Mouse (Mus musculus) stomach, postnatal 0 days (tissue): ENCODE measurements around the gene Tfap4. TPM values are rescaled to one million over a fixed set of nuclear protein-coding genes. Genes with fewer than 3 reads are reported as not detected.

Source experiments
- ATAC-seq: fragments of 200-750 bp; cut with Nextera tagmentation; 2 replicates; pipeline ENCODE4 v1.8.0; 2017; ENCODE audit not compliant: low FRiP score, low TSS enrichment
- DNase-seq: peaks from one replicate; pipeline ENCODE4 v3.0.0-alpha.2; 2016; ENCODE audit warnings: low spot score
- H3K27ac ChIP-seq: fragments of 300-500 bp; sonication (generic); replicated peaks from 2 replicates; pipeline ENCODE4 v1.5.1; 2014; ENCODE audit warnings: mild to moderate bottlenecking, control low read depth
- H3K27me3 ChIP-seq: fragments of 300-500 bp; sonication (generic); 2 replicates; pipeline ENCODE4 v1.6.1; 2014; ENCODE audit warnings: low read length; ENCODE audit not compliant: control insufficient read depth, insufficient read depth
- H3K36me3 ChIP-seq: fragments of 300-500 bp; sonication (generic); 2 replicates; pipeline ENCODE4 v1.6.1; 2014; ENCODE audit warnings: low read length, mixed read lengths; ENCODE audit not compliant: control insufficient read depth, insufficient read depth
- H3K4me1 ChIP-seq: fragments of 300-500 bp; sonication (generic); replicated peaks from 2 replicates; pipeline ENCODE4 v1.6.1; 2014; ENCODE audit warnings: antibody characterized with exemption; ENCODE audit not compliant: control insufficient read depth, insufficient read depth
- H3K4me2 ChIP-seq: fragments of 300-500 bp; sonication (generic); replicated peaks from 2 replicates; pipeline ENCODE4 v1.6.1; 2014; ENCODE audit warnings: low read depth, mild to moderate bottlenecking, control low read depth, moderate library complexity
- H3K4me3 ChIP-seq: fragments of 300-500 bp; sonication (generic); 2 replicates; pipeline ENCODE4 v1.5.1; 2014; ENCODE audit warnings: low read depth, low read length, control low read depth
- H3K9ac ChIP-seq: fragments of 300-500 bp; sonication (generic); 2 replicates; pipeline ENCODE4 v1.6.1; 2014; ENCODE audit warnings: mild to moderate bottlenecking, low read length, control low read depth, mixed read lengths
- H3K9me3 ChIP-seq: fragments of 300-500 bp; sonication (generic); 2 replicates; pipeline ENCODE4 v1.6.1; 2016; ENCODE audit warnings: low read length; ENCODE audit not compliant: control insufficient read depth
- CTCF ChIP-seq: IDR thresholded peaks from 2 replicates; pipeline ENCODE4 v1.5.1; 2016; ENCODE audit warnings: antibody characterized with exemption, low read depth, mild to moderate bottlenecking, moderate library complexity
- EP300 ChIP-seq: optimal IDR thresholded peaks from 2 replicates; pipeline ENCODE3; 2016; ENCODE audit warnings: antibody characterized with exemption
- WGBS: fragments of 180-500 bp; shearing (Covaris S2); extraction: QIAGEN DNeasy Blood & Tissue Kit; methylation state at CpG from one replicate; pipeline ENCODE4 v1.1.7; 2014; 5-methylcytosine and 5-hydroxymethylcytosine counted together
- polyA plus RNA-seq: library from polyadenylated mRNA; unstranded; fragments of >200 nt; fragmentation: Nextera tagmentation; extraction: Ambion mirVana; gene quantifications from 2 replicates; pipeline ENCODE4 v1.2.1, GENCODE M21; 2015

The Tfap4 gene
- polyA plus RNA-seq, 1 experiment from 2014 or later: 8.9 TPM

DNA sequence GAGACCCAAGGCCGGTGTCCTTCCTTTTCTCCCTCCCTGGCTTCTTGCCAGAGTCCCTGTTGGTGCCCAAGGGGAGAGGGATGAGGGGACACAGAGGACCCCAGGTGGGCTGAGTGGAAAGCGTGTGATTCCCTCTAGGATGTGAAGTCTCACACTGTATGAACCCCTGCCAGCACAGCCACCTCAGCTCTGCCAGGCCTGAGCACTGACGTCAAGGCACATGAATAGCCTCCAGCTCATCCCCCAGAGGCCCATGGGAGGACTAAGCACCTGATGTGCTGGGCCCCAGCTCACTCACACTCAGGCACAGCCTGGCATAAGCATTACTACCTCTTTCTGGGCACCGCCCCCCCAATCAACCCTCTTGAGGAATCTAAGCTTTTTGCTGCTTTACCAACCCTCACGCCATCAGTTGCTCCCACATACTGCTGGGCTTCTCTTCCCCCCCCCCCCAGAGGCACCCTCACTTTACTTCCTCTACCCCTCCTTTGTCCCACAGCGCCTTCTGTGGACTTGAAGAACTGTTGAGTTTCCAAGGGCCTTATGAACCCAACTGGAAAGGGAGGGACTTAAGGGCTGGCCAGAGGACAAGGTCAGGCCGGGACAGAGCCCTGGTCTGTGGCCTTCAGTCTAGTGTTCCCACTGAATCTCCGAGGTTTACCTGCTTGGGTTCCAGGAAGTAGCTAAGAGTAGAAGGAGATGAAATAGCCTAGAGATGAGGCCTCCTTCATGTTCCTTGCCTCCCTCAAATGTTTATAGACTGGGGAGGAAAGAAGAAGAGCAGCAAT lies 58.9 kb downstream of the Tfap4 start:
- no peaks in the 10 kb centered on the region for H3K36me3 ChIP-seq
- no peaks in the 10 kb centered on the region for H3K9me3 ChIP-seq
- WGBS: 89% methylated on average over 8 of the region's 8 CpGs
- no peaks in the 10 kb centered on the region for H3K27me3 ChIP-seq
- ATAC-seq (peak; percentile 51; the same call in 1 of the 2 replicates), DNase-seq (no peak)
- no peaks in the 10 kb centered on the region for H3K4me1 ChIP-seq
- TF ChIP-seq EP300 (no peak), CTCF (no peak)
- no peak overlapping the region for H3K4me3 ChIP-seq
- H3K27ac ChIP-seq: no peak overlapping the region
- no peak overlapping the region for H3K4me2 ChIP-seq
- H3K9ac ChIP-seq: no peak overlapping the region

DNA sequence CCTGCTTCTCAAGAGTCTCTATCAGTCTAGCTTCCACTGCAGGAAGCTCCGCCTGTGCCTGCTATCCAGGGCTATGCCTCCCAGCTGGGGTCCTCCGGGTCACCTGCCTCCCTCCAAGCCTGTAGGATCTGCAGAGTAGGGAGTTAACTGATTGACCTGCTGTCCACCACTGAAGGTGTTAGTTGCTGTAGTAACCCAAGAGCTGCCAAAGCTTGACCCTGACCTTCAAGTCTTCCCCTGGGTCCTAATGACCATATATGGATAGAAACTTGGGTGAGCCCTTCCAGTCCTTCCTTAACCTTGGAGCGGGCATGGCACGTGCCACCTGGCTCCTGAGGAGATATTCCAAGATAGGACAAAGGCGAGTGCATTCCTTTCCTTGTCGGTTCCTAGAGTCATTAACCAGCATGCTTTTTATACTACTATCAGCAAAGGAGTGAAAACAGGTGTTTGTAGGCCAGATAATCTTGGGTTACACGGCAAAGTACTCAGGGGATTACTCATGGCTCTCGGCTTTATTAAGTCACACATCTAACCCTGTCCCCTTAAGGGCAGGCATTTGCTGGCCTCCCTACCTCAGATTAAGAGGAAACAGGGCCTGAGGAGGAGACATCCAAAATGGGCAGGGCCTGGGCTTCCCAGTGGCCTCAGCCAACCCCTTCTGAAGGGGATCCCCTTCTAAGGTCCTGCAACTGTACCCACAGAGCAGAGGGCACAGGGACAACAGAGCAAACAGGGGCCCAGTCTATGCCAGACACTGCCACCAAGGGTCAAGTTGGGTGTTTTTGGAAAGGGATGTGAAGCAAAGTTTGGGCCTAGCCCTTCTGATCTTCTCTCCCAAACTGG lies 61.7 kb downstream of the Tfap4 start:
- no peaks in the 10 kb centered on the region for H3K36me3 ChIP-seq
- no peaks in the 10 kb centered on the region for H3K4me1 ChIP-seq
- no peaks in the 10 kb centered on the region for H3K27me3 ChIP-seq
- ATAC-seq: peak; percentile 59
- no peak overlapping the region for H3K9ac ChIP-seq
- DNase-seq: peak; percentile 46
- H3K4me3 ChIP-seq: no peak overlapping the region
- no peaks in the 10 kb centered on the region for H3K9me3 ChIP-seq
- TF ChIP-seq EP300 (no peak), CTCF (no peak)
- no peak overlapping the region for H3K4me2 ChIP-seq
- no peak overlapping the region for H3K27ac ChIP-seq
- WGBS: 59% methylated on average over 8 of the region's 8 CpGs

DNA sequence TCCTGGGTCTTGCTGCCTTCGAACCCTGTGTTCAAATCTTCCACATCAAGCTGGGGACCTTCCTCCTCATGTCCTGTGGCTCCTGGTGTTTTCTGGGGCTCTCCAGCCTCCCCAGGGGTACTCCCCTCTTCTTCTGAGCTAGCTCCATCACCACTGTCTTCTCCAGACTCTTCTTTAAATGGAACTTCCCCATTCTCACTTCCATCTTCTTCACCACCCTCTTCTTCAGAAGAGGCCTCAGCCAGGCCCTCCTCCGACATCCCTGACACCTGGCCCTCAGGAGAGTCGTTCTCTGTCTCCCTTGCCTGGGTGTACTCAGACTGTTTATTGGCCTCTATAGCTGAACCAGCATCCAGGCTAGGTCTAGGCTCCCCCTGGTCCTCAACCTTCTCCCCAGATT lies 63.2 kb downstream of the Tfap4 start:
- H3K9me3 ChIP-seq: no peaks in the 10 kb centered on the region
- no peak for TF ChIP-seq CTCF
- TF ChIP-seq EP300: no peak
- H3K9ac ChIP-seq: no peak overlapping the region
- H3K27me3 ChIP-seq: no peaks in the 10 kb centered on the region
- 88% methylated on average over 3 of the region's 3 CpGs for WGBS
- ATAC-seq: no peak
- H3K36me3 ChIP-seq: no peaks in the 10 kb centered on the region
- H3K4me3 ChIP-seq: no peak overlapping the region
- H3K4me2 ChIP-seq: no peak overlapping the region
- no peaks in the 10 kb centered on the region for H3K4me1 ChIP-seq
- DNase-seq: no peak
- H3K27ac ChIP-seq: no peak overlapping the region

DNA sequence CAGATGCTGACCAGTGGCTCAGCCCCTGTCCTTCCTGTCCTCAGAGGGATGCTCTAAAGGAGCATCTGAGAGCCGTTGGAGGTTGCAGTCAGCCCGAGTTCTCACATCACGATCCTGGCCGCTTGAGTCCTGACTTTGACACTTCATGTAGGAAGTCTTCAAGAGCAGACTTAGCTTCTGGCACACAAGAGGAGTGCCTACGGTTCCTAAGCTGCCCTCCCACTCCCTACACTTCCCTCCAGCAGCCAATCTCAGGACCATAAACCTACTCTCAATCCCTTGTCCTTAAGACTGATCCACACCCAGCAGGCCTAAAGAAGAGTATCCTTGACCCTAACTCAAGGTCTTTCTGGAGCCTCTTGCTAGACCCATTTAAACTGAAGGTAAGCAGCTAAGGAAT lies 63.8 kb downstream of the Tfap4 start:
- Histone ChIP-seq H3K36me3 (no peaks in the 10 kb centered on the region), H3K9ac (no peak overlapping the region), H3K4me2 (no peak overlapping the region), H3K4me3 (no peak overlapping the region), H3K27ac (no peak overlapping the region), H3K9me3 (no peaks in the 10 kb centered on the region), H3K4me1 (no peaks in the 10 kb centered on the region), H3K27me3 (no peaks in the 10 kb centered on the region)
- no peak for ATAC-seq
- no peak for DNase-seq
- TF ChIP-seq CTCF: no peak
- no peak for TF ChIP-seq EP300
- WGBS: 78% methylated on average over 5 of the region's 5 CpGs

Other genes starting within 250 kb of the Tfap4 start
- gene Adcy9, start 139.4 kb downstream of the Tfap4 start, polyA plus RNA-seq: 1.2 and 1.3 TPM in 2 replicates
- 2.8 and 3.1 TPM in 2 replicates for gene Srl, start 18.0 kb downstream of the Tfap4 start, polyA plus RNA-seq
- gene Glis2, start 34.9 kb upstream of the Tfap4 start, polyA plus RNA-seq: 11.6 and 11.7 TPM in 2 replicates
- gene Pam16, start 65.1 kb upstream of the Tfap4 start, polyA plus RNA-seq: 65.4 and 71.9 TPM in 2 replicates
- 8.8 and 9.6 TPM in 2 replicates for gene Vasn, start 80.1 kb upstream of the Tfap4 start, polyA plus RNA-seq
- gene Dnaja3, start 80.1 kb upstream of the Tfap4 start, polyA plus RNA-seq: 47.0 and 49.2 TPM in 2 replicates
- 7.6 and 8.1 TPM in 2 replicates for gene Coro7, start 119.9 kb upstream of the Tfap4 start, polyA plus RNA-seq
- 15.5 and 17.2 TPM in 2 replicates for gene Nmral1, start 159.5 kb upstream of the Tfap4 start, polyA plus RNA-seq
- gene Hmox2, start 166.5 kb upstream of the Tfap4 start, polyA plus RNA-seq: 57.4 and 60.6 TPM in 2 replicates
- gene Cdip1, start 230.4 kb upstream of the Tfap4 start, polyA plus RNA-seq: 35.4 and 38.8 TPM in 2 replicates